ENCODE assay signal across 8 mouse cellular contexts in genomic region chr6:51270216-51271127, GRCm38 (mm10).
A peak's percentile ranks its signal among the peaks of the same experiment; 100 is the strongest.
DNase-seq lines count a peak whose midpoint lies in the region; ATAC-seq and TF ChIP-seq lines count a peak whose summit lies in the region.

No protein-coding gene starts in this region.

- under 1% methylated on average over 79 of the region's 80 CpGs for WGBS in embryonic facial prominence, embryonic 11.5 days
- WGBS in heart, adult 2 months: 1% methylated on average over 80 of the region's 80 CpGs
- WGBS in kidney, adult 2 months: 2% methylated on average over 78 of the region's 80 CpGs
- WGBS in limb, embryonic 13.5 days: under 1% methylated on average over 80 of the region's 80 CpGs
- under 1% methylated on average over 78 of the region's 80 CpGs for WGBS in midbrain, embryonic 15.5 days

- H3K4me2 ChIP-seq in embryonic facial prominence, embryonic 11.5 days (ENCODE audit: low read depth, low read length): peak overlapping the region; percentile 94
- H3K4me2 ChIP-seq in limb, embryonic 13.5 days (replicated peaks): peak overlapping the region; percentile 86
- peak overlapping the region; percentile 100 for H3K4me2 ChIP-seq in midbrain, embryonic 15.5 days

- peak overlapping the region; percentile 77 for H3K9ac ChIP-seq in embryonic facial prominence, embryonic 11.5 days (replicated peaks; ENCODE audit: low read length)
- H3K9ac ChIP-seq in heart, adult 2 months (ENCODE audit: low read depth, low read length): peak overlapping the region; percentile 70
- peak overlapping the region; percentile 94 for H3K9ac ChIP-seq in limb, embryonic 13.5 days
- peak overlapping the region; percentile 43 for H3K9ac ChIP-seq in midbrain, embryonic 15.5 days

- peak; percentile 24; the same call in 1 of the 2 replicates for TF ChIP-seq CTCF in heart, adult 2 months (IDR thresholded peaks at IDR 0.05)
- no peak for TF ChIP-seq CTCF in kidney, adult 2 months (conservative IDR thresholded peaks at IDR 0.05; ENCODE audit: insufficient read depth, insufficient read length, low read depth, low read length)

- H3K79me2 ChIP-seq in heart, adult 2 months (replicated peaks; ENCODE audit: control insufficient read depth, insufficient read depth, low read length): no peaks in the 10 kb centered on the region

- H3K4me1 ChIP-seq in erythroblast, embryonic 14.5 days (ENCODE audit: control insufficient read depth): peaks cover 18% of the 10 kb centered on the region
- H3K4me1 ChIP-seq in embryonic facial prominence, embryonic 11.5 days (ENCODE audit: control insufficient read depth, insufficient read depth, low read length): no peaks in the 10 kb centered on the region
- no peaks in the 10 kb centered on the region; the same call in 1 of the 2 replicates for H3K4me1 ChIP-seq in heart, adult 2 months (ENCODE audit: control insufficient read depth, insufficient read depth, low read length)
- H3K4me1 ChIP-seq in kidney, adult 2 months (ENCODE audit: control insufficient read depth, insufficient read depth, low read length): no peaks in the 10 kb centered on the region
- peaks cover 17% of the 10 kb centered on the region for H3K4me1 ChIP-seq in limb, embryonic 13.5 days
- H3K4me1 ChIP-seq in midbrain, embryonic 15.5 days: peaks cover 19% of the 10 kb centered on the region

- peak; percentile 97 for DNase-seq in embryonic facial prominence, embryonic 11.5 days (ENCODE audit: low spot score)
- peak; percentile 79 to 86 for DNase-seq in heart, adult 2 months
- DNase-seq in kidney, adult 2 months: peak; percentile 84
- peak; percentile 39 to 66 for DNase-seq in spleen, postnatal 14 days (ENCODE audit: low spot score in 2 of 2)

- intact Hi-C loops in heart, adult 2 months (cut with DNase I): loop anchor here (10.0 kb wide), 1 partner anchor 94 kb away; no protein-coding TSS in a partner anchor

- H3K27ac ChIP-seq in embryonic facial prominence, embryonic 11.5 days (replicated peaks; ENCODE audit: low read depth, low read length): no peak overlapping the region
- H3K27ac ChIP-seq in heart, adult 2 months: peak overlapping the region; percentile 36; the same call in 1 of the 2 replicates
- no peak overlapping the region for H3K27ac ChIP-seq in kidney, adult 2 months (ENCODE audit: insufficient read depth, low read depth, low read length)
- peak overlapping the region; percentile 89 for H3K27ac ChIP-seq in limb, embryonic 13.5 days
- peak overlapping the region; percentile 57 for H3K27ac ChIP-seq in midbrain, embryonic 15.5 days

- H3K9me3 ChIP-seq in erythroblast, embryonic 14.5 days (ENCODE audit: control insufficient read depth, low read length): no peaks in the 10 kb centered on the region
- no peaks in the 10 kb centered on the region for H3K9me3 ChIP-seq in embryonic facial prominence, embryonic 11.5 days (replicated peaks; ENCODE audit: control insufficient read depth, low read length)
- H3K9me3 ChIP-seq in limb, embryonic 13.5 days: no peaks in the 10 kb centered on the region
- no peaks in the 10 kb centered on the region for H3K9me3 ChIP-seq in midbrain, embryonic 15.5 days

- peak overlapping the region; percentile 76 for H3K4me3 ChIP-seq in erythroblast, embryonic 14.5 days (replicated peaks)
- peak overlapping the region; percentile 53 for H3K4me3 ChIP-seq in embryonic facial prominence, embryonic 11.5 days (ENCODE audit: low read depth, low read length)
- peak overlapping the region; percentile 64 for H3K4me3 ChIP-seq in heart, adult 2 months
- H3K4me3 ChIP-seq in kidney, adult 2 months (ENCODE audit: insufficient read depth, low read depth, low read length): peak overlapping the region; percentile 57
- peak overlapping the region; percentile 79 for H3K4me3 ChIP-seq in limb, embryonic 13.5 days
- H3K4me3 ChIP-seq in midbrain, embryonic 15.5 days: peak overlapping the region; percentile 78

- H3K36me3 ChIP-seq in erythroblast, embryonic 14.5 days (ENCODE audit: control insufficient read depth): no peaks in the 10 kb centered on the region
- H3K36me3 ChIP-seq in embryonic facial prominence, embryonic 11.5 days (replicated peaks; ENCODE audit: control insufficient read depth, insufficient read depth, low read depth, low read length): no peaks in the 10 kb centered on the region
- H3K36me3 ChIP-seq in heart, adult 2 months (ENCODE audit: control insufficient read depth, insufficient read depth, low read length): no peaks in the 10 kb centered on the region
- H3K36me3 ChIP-seq in kidney, adult 2 months (ENCODE audit: control insufficient read depth, insufficient read depth, low read length): no peaks in the 10 kb centered on the region
- no peaks in the 10 kb centered on the region; the same call in 1 of the 2 replicates for H3K36me3 ChIP-seq in limb, embryonic 13.5 days
- no peaks in the 10 kb centered on the region for H3K36me3 ChIP-seq in midbrain, embryonic 15.5 days (replicated peaks)

- H3K27me3 ChIP-seq in erythroblast, embryonic 14.5 days (ENCODE audit: control insufficient read depth): peaks cover 8% of the 10 kb centered on the region
- no peaks in the 10 kb centered on the region for H3K27me3 ChIP-seq in embryonic facial prominence, embryonic 11.5 days (ENCODE audit: control insufficient read depth, insufficient read depth, low read length)
- no peaks in the 10 kb centered on the region for H3K27me3 ChIP-seq in heart, adult 2 months (ENCODE audit: control insufficient read depth, insufficient read depth, low read length)
- H3K27me3 ChIP-seq in kidney, adult 2 months (replicated peaks; ENCODE audit: control insufficient read depth, insufficient read depth, low read length): no peaks in the 10 kb centered on the region
- peaks cover 3% of the 10 kb centered on the region; the same call in 1 of the 2 replicates for H3K27me3 ChIP-seq in limb, embryonic 13.5 days
- H3K27me3 ChIP-seq in midbrain, embryonic 15.5 days (replicated peaks): peaks cover 19% of the 10 kb centered on the region

- no peak for TF ChIP-seq EP300 in heart, adult 2 months (IDR thresholded peaks at IDR 0.05; ENCODE audit: insufficient read depth, low read depth, low read length)

- ATAC-seq in erythroblast, adult 5-6 weeks (replicated peaks; ENCODE audit: low FRiP score, poor library complexity, severe bottlenecking): no peak
- peak; percentile 88 for ATAC-seq in embryonic facial prominence, embryonic 11.5 days (replicated peaks; ENCODE audit: insufficient number of reproducible peaks, low FRiP score, low TSS enrichment, low read depth)
- peak; percentile 92 for ATAC-seq in limb, embryonic 13.5 days (ENCODE audit: low FRiP score, low read depth)
- peak; percentile 90 for ATAC-seq in midbrain, embryonic 15.5 days (replicated peaks)

- no peak for TF ChIP-seq POLR2A in heart, adult 2 months (IDR thresholded peaks at IDR 0.05; ENCODE audit: insufficient read depth, low read depth, low read length)
- no peak for TF ChIP-seq POLR2A in kidney, adult 2 months (IDR thresholded peaks at IDR 0.05; ENCODE audit: low read depth, low read length)

Comparison
In these comparisons a context has a peak if more than half of its experiments do, and no peak if none do; other contexts are left out.
1. H3K27ac ChIP-seq: peak in heart, adult 2 months (single experiment), limb, embryonic 13.5 days (single experiment) and midbrain, embryonic 15.5 days (single experiment); none in embryonic facial prominence, embryonic 11.5 days (single experiment) and kidney, adult 2 months (single experiment).
2. H3K9ac ChIP-seq: peak in every context shown above with its lines; median percentile 94 in limb, embryonic 13.5 days; 77 in embryonic facial prominence, embryonic 11.5 days; 70 in heart, adult 2 months; 43 in midbrain, embryonic 15.5 days.
3. Peak in every context shown above with its lines, with median percentiles within 50 percentile points of each other: H3K4me3 ChIP-seq, DNase-seq and H3K4me2 ChIP-seq.